Mouse (Mus musculus): ENCODE results near the gene D6Ertd527e. TPM values are rescaled to one million over a fixed set of nuclear protein-coding genes. Genes with fewer than 3 reads are reported as not detected.

The D6Ertd527e gene
- total and polyA plus RNA-seq, 2 experiments, result not detected

- Histone ChIP-seq H3K36me3 (ENCODE audit: control insufficient read depth, insufficient read depth, low read length) (no peaks in the 10 kb centered on the region), H3K4me3 (ENCODE audit: insufficient read depth, low read depth, low read length) (no peak overlapping the region), H3K9ac (ENCODE audit: low read depth, low read length) (no peak overlapping the region), H3K27ac (replicated peaks; ENCODE audit: insufficient read depth, low read depth, low read length) (no peak overlapping the region), H3K27me3 (ENCODE audit: control insufficient read depth, insufficient read depth, low read length) (no peaks in the 10 kb centered on the region), H3K79me2 (ENCODE audit: control insufficient read depth, insufficient read depth, low read length) (no peaks in the 10 kb centered on the region), H3K4me1 (ENCODE audit: control insufficient read depth, insufficient read depth, low read length) (no peaks in the 10 kb centered on the region)
- no peak for DNase-seq (ENCODE audit: extremely low read depth, low read depth, low spot score)
- TF ChIP-seq CTCF (IDR thresholded peaks at IDR 0.05; ENCODE audit: low read depth, low read length), result no peak
- TF ChIP-seq POLR2A (IDR thresholded peaks at IDR 0.05; ENCODE audit: extremely low read depth, insufficient read depth, low read length), result no peak
- 97% methylated on average over 5 of the region's 5 CpGs for WGBS
Observed at GRCm38 (mm10) chr6:87160196-87160595, 55.6 kb downstream of the D6Ertd527e start.

- 65% methylated on average over 12 of the region's 12 CpGs for WGBS
- Histone ChIP-seq H3K36me3 (ENCODE audit: control insufficient read depth, insufficient read depth, low read length) (no peaks in the 10 kb centered on the region), H3K4me1 (ENCODE audit: control insufficient read depth, insufficient read depth, low read length) (no peaks in the 10 kb centered on the region), H3K9ac (ENCODE audit: low read depth, low read length) (no peak overlapping the region), H3K4me3 (ENCODE audit: insufficient read depth, low read depth, low read length) (no peak overlapping the region), H3K27ac (replicated peaks; ENCODE audit: insufficient read depth, low read depth, low read length) (no peak overlapping the region), H3K79me2 (ENCODE audit: control insufficient read depth, insufficient read depth, low read length) (no peaks in the 10 kb centered on the region), H3K27me3 (ENCODE audit: control insufficient read depth, insufficient read depth, low read length) (no peaks in the 10 kb centered on the region)
- TF ChIP-seq POLR2A (IDR thresholded peaks at IDR 0.05; ENCODE audit: extremely low read depth, insufficient read depth, low read length), result no peak
- TF ChIP-seq CTCF (IDR thresholded peaks at IDR 0.05; ENCODE audit: low read depth, low read length), result no peak
- DNase-seq (ENCODE audit: extremely low read depth, low read depth, low spot score), result no peak
Observed at GRCm38 (mm10) chr6:87161391-87162263, 57.1 kb downstream of the D6Ertd527e start.

Other genes with a start within 250 kb of the D6Ertd527e start
- 43.6 and 51.7 TPM in 2 replicates for gene Nfu1, start 95.5 kb upstream of the D6Ertd527e start, total RNA-seq (2014; rRNA removed)
- gene Nfu1, start 95.5 kb upstream of the D6Ertd527e start, polyA plus RNA-seq (2012; rRNA removed), result 152 and 210 TPM in 2 replicates
- 8.1 and 8.6 TPM in 2 replicates for gene Gfpt1, start 61.9 kb upstream of the D6Ertd527e start, total RNA-seq (2014; rRNA removed)
- gene Gfpt1, start 61.9 kb upstream of the D6Ertd527e start, polyA plus RNA-seq (2012; rRNA removed), result 4.3 and 6.3 TPM in 2 replicates
- 0.92 and 1.0 TPM in 2 replicates for gene Antxr1, start 231.1 kb downstream of the D6Ertd527e start, total RNA-seq (2014; rRNA removed)
- gene Antxr1, start 231.1 kb downstream of the D6Ertd527e start, polyA plus RNA-seq (2012; rRNA removed), result 0.28 and 0.37 TPM in 2 replicates
- 0.20 TPM in 1 of 2 replicates, not detected in the other for gene Gkn1, start 246.2 kb downstream of the D6Ertd527e start, total RNA-seq (2014; rRNA removed)
- gene Gkn1, start 246.2 kb downstream of the D6Ertd527e start, polyA plus RNA-seq (2012; rRNA removed), result not detected in 2 replicates